Mouse (Mus musculus) erythroblast, embryonic 14.5 days (primary cell): ENCODE measurements at regions not wholly inside any gene's neighbourhood (a gene's known extent, or its start where the extent isn't known, plus 50 kb on each side); places are given as distances from the start of the nearest gene placed in this dataset.

Experiments used
- H3K27me3 ChIP-seq: 2 replicates; pipeline ENCODE4 v1.6.1; 2012; ENCODE audit warnings: inconsistent platforms; ENCODE audit not compliant: control insufficient read depth
- H3K36me3 ChIP-seq: 2 replicates; pipeline ENCODE4 v1.6.1; 2012; ENCODE audit warnings: mild to moderate bottlenecking, inconsistent platforms; ENCODE audit not compliant: control insufficient read depth
- H3K4me1 ChIP-seq: 2 replicates; pipeline ENCODE4 v1.6.1; 2012; ENCODE audit warnings: inconsistent platforms; ENCODE audit not compliant: control insufficient read depth
- H3K4me3 ChIP-seq: replicated peaks from 2 replicates; pipeline ENCODE3; 2012; ENCODE audit warnings: moderate library complexity, mild to moderate bottlenecking, inconsistent platforms
- H3K9me3 ChIP-seq: 2 replicates; pipeline ENCODE4 v1.6.1; 2012; ENCODE audit warnings: low read length, inconsistent platforms, mixed read lengths; ENCODE audit not compliant: control insufficient read depth
- GATA1 ChIP-seq: IDR thresholded peaks from 2 replicates; pipeline ENCODE4 v1.6.1; 2012; ENCODE audit warnings: low read length, inconsistent platforms, mixed read lengths
- TAL1 ChIP-seq: IDR thresholded peaks from 3 replicates; pipeline ENCODE4 v1.6.1; 2012; ENCODE audit warnings: low read length, inconsistent platforms, mixed read lengths

GRCm38 (mm10) chr14:102884539-102885239 lies 97.7 kb downstream of the Kctd12 start:
- no peak for TF ChIP-seq TAL1
- no peak for TF ChIP-seq GATA1
- H3K27me3 ChIP-seq = no peaks in the 10 kb centered on the region
- H3K4me3 ChIP-seq = no peak overlapping the region
- H3K36me3 ChIP-seq = no peaks in the 10 kb centered on the region
- no peaks in the 10 kb centered on the region; the same call in 1 of the 2 replicates for H3K9me3 ChIP-seq
- no peaks in the 10 kb centered on the region for H3K4me1 ChIP-seq

GRCm38 (mm10) chr14:102883344-102884122 lies 98.9 kb downstream of the Kctd12 start:
- Histone ChIP-seq H3K4me3 (no peak overlapping the region), H3K36me3 (no peaks in the 10 kb centered on the region), H3K9me3 (no peaks in the 10 kb centered on the region; the same call in 1 of the 2 replicates), H3K4me1 (no peaks in the 10 kb centered on the region), H3K27me3 (no peaks in the 10 kb centered on the region)
- TF ChIP-seq TAL1 (no peak), GATA1 (no peak)

- H3K36me3 ChIP-seq = no peaks in the 10 kb centered on the region
- H3K9me3 ChIP-seq = no peaks in the 10 kb centered on the region; the same call in 1 of the 2 replicates
- H3K4me1 ChIP-seq = no peaks in the 10 kb centered on the region
- H3K27me3 ChIP-seq = no peaks in the 10 kb centered on the region
- no peak overlapping the region for H3K4me3 ChIP-seq
- no peak for TF ChIP-seq GATA1
- TF ChIP-seq TAL1 = no peak
Observed at GRCm38 (mm10) chr14:102882281-102882680, 100.2 kb downstream of the Kctd12 start.

- no peaks in the 10 kb centered on the region for H3K36me3 ChIP-seq
- no peaks in the 10 kb centered on the region for H3K4me1 ChIP-seq
- peaks cover 2% of the 10 kb centered on the region; the same call in 1 of the 2 replicates for H3K9me3 ChIP-seq
- H3K4me3 ChIP-seq = no peak overlapping the region
- H3K27me3 ChIP-seq = no peaks in the 10 kb centered on the region
- TF ChIP-seq GATA1 (no peak), TAL1 (no peak)
Observed at GRCm38 (mm10) chr14:102880658-102881083, 101.8 kb downstream of the Kctd12 start.

GRCm38 (mm10) chr14:102878572-102878971 lies 103.9 kb downstream of the Kctd12 start:
- Histone ChIP-seq H3K4me1 (no peaks in the 10 kb centered on the region), H3K4me3 (no peak overlapping the region), H3K36me3 (no peaks in the 10 kb centered on the region), H3K27me3 (no peaks in the 10 kb centered on the region), H3K9me3 (peaks cover 2% of the 10 kb centered on the region; the same call in 1 of the 2 replicates)
- TF ChIP-seq GATA1 (no peak), TAL1 (no peak)

GRCm38 (mm10) chr14:102868160-102868559 lies 114.3 kb downstream of the Kctd12 start:
- H3K9me3 ChIP-seq = no peaks in the 10 kb centered on the region

GRCm38 (mm10) chr14:102867697-102868096 lies 114.7 kb downstream of the Kctd12 start:
- TF ChIP-seq TAL1 (no peak), GATA1 (no peak)
- no peaks in the 10 kb centered on the region for H3K9me3 ChIP-seq

More at GRCm38 (mm10) chr14:102868160-102868559, 114.3 kb downstream of the Kctd12 start:
- Histone ChIP-seq H3K36me3 (no peaks in the 10 kb centered on the region), H3K4me3 (no peak overlapping the region), H3K27me3 (no peaks in the 10 kb centered on the region), H3K4me1 (no peaks in the 10 kb centered on the region)
- TF ChIP-seq TAL1 (no peak), GATA1 (no peak)

GRCm38 (mm10) chr14:102866511-102866910 lies 115.9 kb downstream of the Kctd12 start:
- TF ChIP-seq TAL1 (no peak), GATA1 (no peak)
- H3K4me3 ChIP-seq = no peak overlapping the region
- no peaks in the 10 kb centered on the region for H3K9me3 ChIP-seq
- H3K4me1 ChIP-seq = no peaks in the 10 kb centered on the region
- no peaks in the 10 kb centered on the region for H3K36me3 ChIP-seq
- no peaks in the 10 kb centered on the region for H3K27me3 ChIP-seq

More at GRCm38 (mm10) chr14:102867697-102868096, 114.7 kb downstream of the Kctd12 start:
- Histone ChIP-seq H3K4me3 (no peak overlapping the region), H3K36me3 (no peaks in the 10 kb centered on the region), H3K4me1 (no peaks in the 10 kb centered on the region), H3K27me3 (no peaks in the 10 kb centered on the region)

- no peak for TF ChIP-seq TAL1
- TF ChIP-seq GATA1 = no peak
- no peaks in the 10 kb centered on the region for H3K9me3 ChIP-seq
- no peaks in the 10 kb centered on the region for H3K27me3 ChIP-seq
- H3K4me3 ChIP-seq = no peak overlapping the region
- H3K36me3 ChIP-seq = no peaks in the 10 kb centered on the region
- H3K4me1 ChIP-seq = no peaks in the 10 kb centered on the region
Observed at GRCm38 (mm10) chr14:102861694-102862093, 120.7 kb downstream of the Kctd12 start.
